Mouse (Mus musculus): ENCODE measurements at regions not wholly inside any gene's neighbourhood (a gene's known extent, or its start where the extent isn't known, plus 50 kb on each side); places are given as distances from the start of the nearest gene placed in this dataset.

GRCm38 (mm10) chr10:96371321-96371653 lies 234.9 kb downstream of the Gm5426 start:
- TF ChIP-seq CTCF (IDR thresholded peaks at IDR 0.05; ENCODE audit: low read depth, low read length) (no peak), GATA1 (IDR thresholded peaks at IDR 0.05; ENCODE audit: borderline replicate concordance, low read length) (no peak), TAL1 (conservative IDR thresholded peaks at IDR 0.05; ENCODE audit: low read depth, low read length) (no peak), POLR2AphosphoS5 (IDR thresholded peaks at IDR 0.05; ENCODE audit: insufficient replicate concordance, low read depth, low read length) (no peak), GATA2 (IDR thresholded peaks at IDR 0.05; ENCODE audit: borderline replicate concordance, low read depth, low read length) (no peak)
